Mouse (Mus musculus) left cerebral cortex, postnatal 4 days (tissue): ENCODE results near the gene Ccdc130. TPM values are rescaled to one million over a fixed set of nuclear protein-coding genes. Genes with fewer than 3 reads are reported as not detected.

Experiments
- DNase-seq: peaks from one replicate; pipeline ENCODE4 v3.0.0-alpha.2; 2022
- intact Hi-C: fragments of 180-260 bp; cut with DNase I; formaldehyde crosslinking; loops from one replicate; pipeline ENCODE4 v1.15.1; 2025
- total RNA-seq, 2 experiments: library from RNA; stranded (reverse); gene quantifications; 2 replicates each; pipeline ENCODE4 v1.2.3; 2021

The Ccdc130 gene
- total RNA-seq, 2 experiments from 2014 or later: 19.7 to 23.5 TPM

GRCm38 (mm10) chr8:84241167-84241566 is 29.0 kb downstream of the Ccdc130 start:
- intact Hi-C loops: no loop called here
- no peak for DNase-seq

- intact Hi-C loops: no loop called here
Measured at GRCm38 (mm10) chr8:84237542-84238229, 32.5 kb downstream of the Ccdc130 start.

GRCm38 (mm10) chr8:84236998-84237473 is 33.1 kb downstream of the Ccdc130 start, which contains the start of gene Zswim4:
Gene Zswim4, minus strand, starts transcription at chr8:84237055.
- intact Hi-C loops: no loop called here
- peak; percentile 97 for DNase-seq

More at GRCm38 (mm10) chr8:84237542-84238229, 32.5 kb downstream of the Ccdc130 start:
- DNase-seq: no peak

GRCm38 (mm10) chr8:84236410-84236997 is 33.7 kb downstream of the Ccdc130 start:
- no peak for DNase-seq
- intact Hi-C loops: no loop called here

- no peak for DNase-seq
- intact Hi-C loops: no loop called here
Measured at GRCm38 (mm10) chr8:84235746-84236409, 34.3 kb downstream of the Ccdc130 start.

GRCm38 (mm10) chr8:84233055-84233454 is 37.1 kb downstream of the Ccdc130 start:
- DNase-seq: no peak
- intact Hi-C loops: no loop called here

GRCm38 (mm10) chr8:84230735-84231134 is 39.4 kb downstream of the Ccdc130 start:
- DNase-seq: no peak
- intact Hi-C loops: no loop called here

GRCm38 (mm10) chr8:84223322-84224029 is 46.7 kb downstream of the Ccdc130 start:
- DNase-seq: no peak
- intact Hi-C loops: no loop called here

- no peak for DNase-seq
- intact Hi-C loops: no loop called here
Measured at GRCm38 (mm10) chr8:84222566-84223165, 47.5 kb downstream of the Ccdc130 start.

GRCm38 (mm10) chr8:84220105-84220504 is 50.1 kb downstream of the Ccdc130 start:
- intact Hi-C loops: no loop called here
- DNase-seq: no peak

GRCm38 (mm10) chr8:84218143-84218542 is 52.0 kb downstream of the Ccdc130 start:
- DNase-seq: no peak
- intact Hi-C loops: no loop called here

- intact Hi-C loops: no loop called here
- DNase-seq: no peak
Measured at GRCm38 (mm10) chr8:84217206-84217605, 53.0 kb downstream of the Ccdc130 start.

- intact Hi-C loops: no loop called here
- no peak for DNase-seq
Measured at GRCm38 (mm10) chr8:84213277-84213676, 56.9 kb downstream of the Ccdc130 start.

GRCm38 (mm10) chr8:84211881-84212563 is 58.2 kb downstream of the Ccdc130 start:
- intact Hi-C loops: loop anchor here (2.0 kb wide), 1 partner anchor 25 kb away; no protein-coding TSS in a partner anchor
- no peak for DNase-seq

- DNase-seq: no peak
- intact Hi-C loops: loop anchor here (2.0 kb wide), 1 partner anchor 24 kb away; no protein-coding TSS in a partner anchor
Measured at GRCm38 (mm10) chr8:84211202-84211601, 59.0 kb downstream of the Ccdc130 start.

GRCm38 (mm10) chr8:84210167-84210791 is 59.9 kb downstream of the Ccdc130 start:
- peak; percentile 88 for DNase-seq
- intact Hi-C loops: loop anchor here (2.0 kb wide), 1 partner anchor 23 kb away; no protein-coding TSS in a partner anchor

- intact Hi-C loops: no loop called here
- DNase-seq: peak; percentile 35
Measured at GRCm38 (mm10) chr8:84208381-84209380, 61.5 kb downstream of the Ccdc130 start.

- intact Hi-C loops: no loop called here
- no peak for DNase-seq
Measured at GRCm38 (mm10) chr8:84207811-84208210, 62.4 kb downstream of the Ccdc130 start.
